Mouse (Mus musculus): ENCODE data around the gene Zfr2.
"Not testable (repeated sequence)": the region's sequence is repeated elsewhere in the genome, so short reads cannot be mapped to it uniquely, and the experiment has no call there.

GRCm38 (mm10) chr10:81217267-81217666, 15.7 kb upstream of the Zfr2 start:
- not testable (repeated sequence) for TF ChIP-seq CTCF (IDR thresholded peaks at IDR 0.05; ENCODE audit: control insufficient read depth, insufficient read depth, insufficient replicate concordance, low read depth, low read length); POLR2A (IDR thresholded peaks at IDR 0.05; ENCODE audit: control insufficient read depth, low read depth, low read length)

All from testis, adult 2 months (tissue).